Mouse (Mus musculus) lung, adult 18-20 months (tissue): ENCODE results near the gene Nme3.

ENCODE experiments used
- DNase-seq, 2 experiments: peaks; one replicate each; pipeline ENCODE4 v3.0.0; 2022; ENCODE audit warnings: mixed read lengths in 2 of 2

Nme3 gene

GRCm38 (mm10) chr17:24896241-24896992, at the start of gene Nme3:
Gene Nme3 (plus strand): TSS chr17:24896500.
- peak; percentile 70 to 78 for DNase-seq

- DNase-seq = no peak
Observed at GRCm38 (mm10) chr17:24847386-24847785, 48.9 kb upstream of the Nme3 start.

- no peak for DNase-seq
Observed at GRCm38 (mm10) chr17:24848600-24849031, 47.7 kb upstream of the Nme3 start.

- no peak for DNase-seq
Observed at GRCm38 (mm10) chr17:24849733-24850064, 46.6 kb upstream of the Nme3 start.

- peak; percentile 99 for DNase-seq
Observed at GRCm38 (mm10) chr17:24850065-24850772, 46.1 kb upstream of the Nme3 start, which contains the start of gene Fahd1. Gene Fahd1 (minus strand): TSS chr17:24850364.

- no peak for DNase-seq
Observed at GRCm38 (mm10) chr17:24850773-24851127, 45.5 kb upstream of the Nme3 start.

GRCm38 (mm10) chr17:24851381-24852125, 44.7 kb upstream of the Nme3 start:
- DNase-seq = no peak

GRCm38 (mm10) chr17:24855838-24856464, 40.3 kb upstream of the Nme3 start:
- no peak for DNase-seq

GRCm38 (mm10) chr17:24856589-24856988, 39.7 kb upstream of the Nme3 start:
- no peak for DNase-seq

- no peak for DNase-seq
Observed at GRCm38 (mm10) chr17:24857831-24858470, 38.3 kb upstream of the Nme3 start.

GRCm38 (mm10) chr17:24858967-24859366, 37.3 kb upstream of the Nme3 start:
- no peak for DNase-seq

- DNase-seq = no peak
Observed at GRCm38 (mm10) chr17:24860076-24860475, 36.2 kb upstream of the Nme3 start.

- DNase-seq = no peak
Observed at GRCm38 (mm10) chr17:24861785-24862184, 34.5 kb upstream of the Nme3 start.

- DNase-seq = no peak
Observed at GRCm38 (mm10) chr17:24865776-24866175, 30.5 kb upstream of the Nme3 start, which contains the start of gene Igfals. Gene Igfals (plus strand): TSS chr17:24865997.

GRCm38 (mm10) chr17:24867914-24868313, 28.4 kb upstream of the Nme3 start:
- DNase-seq = no peak

GRCm38 (mm10) chr17:24873695-24874404, 22.4 kb upstream of the Nme3 start:
- no peak for DNase-seq

GRCm38 (mm10) chr17:24874405-24874745, 21.9 kb upstream of the Nme3 start:
- DNase-seq = no peak

GRCm38 (mm10) chr17:24874989-24875388, 21.3 kb upstream of the Nme3 start:
- DNase-seq = no peak

GRCm38 (mm10) chr17:24877336-24878116, 18.8 kb upstream of the Nme3 start:
- no peak for DNase-seq

- peak; percentile 64 to 72 for DNase-seq
Observed at GRCm38 (mm10) chr17:24878117-24878397, 18.2 kb upstream of the Nme3 start.

- no peak for DNase-seq
Observed at GRCm38 (mm10) chr17:24878531-24878930, 17.8 kb upstream of the Nme3 start.
